Mouse (Mus musculus) heart, embryonic 14.5 days (tissue): ENCODE measurements around the gene Slc51a. TPM values are rescaled to one million over a fixed set of nuclear protein-coding genes. Genes with fewer than 3 reads are reported as not detected.
A peak's percentile ranks its signal among the peaks of the same experiment; 100 is the strongest.

ENCODE experiments used
- ATAC-seq: fragments of 200-750 bp; cut with Nextera tagmentation; 2 replicates; pipeline ENCODE4 v1.8.0; 2017; ENCODE audit warnings: low read depth, moderate TSS enrichment; ENCODE audit not compliant: insufficient number of reproducible peaks, insufficient read depth, low FRiP score
- H3K27ac ChIP-seq, 2 experiments: fragments of 200-500 bp in 1 of 2; fragments of 300-500 bp in 1 of 2; sonication (generic) in 1 of 2; replicated peaks in 1 of 2; 2 replicates each; pipeline ENCODE4 v1.5.1; 2012 to 2014; ENCODE audit warnings: low read depth in 2 of 2, low read length in 2 of 2, control low read depth in 1 of 2, mild to moderate bottlenecking in 1 of 2, mixed read lengths in 1 of 2; ENCODE audit not compliant: control insufficient read depth in 1 of 2, insufficient read depth in 1 of 2
- H3K27me3 ChIP-seq: fragments of 300-500 bp; sonication (generic); 2 replicates; pipeline ENCODE4 v1.6.1; 2014; ENCODE audit warnings: mild to moderate bottlenecking, low read length, control low read depth; ENCODE audit not compliant: control insufficient read depth, insufficient read depth
- H3K36me3 ChIP-seq: fragments of 300-500 bp; sonication (generic); 2 replicates; pipeline ENCODE4 v1.6.1; 2014; ENCODE audit warnings: mild to moderate bottlenecking, control low read depth, low read length, mixed read lengths; ENCODE audit not compliant: control insufficient read depth, insufficient read depth
- H3K4me1 ChIP-seq, 2 experiments: fragments of 200-500 bp in 1 of 2; fragments of 300-500 bp in 1 of 2; sonication (generic) in 1 of 2; 2 replicates each; pipeline ENCODE4 v1.6.1; 2012 to 2014; ENCODE audit warnings: low read length in 2 of 2, control low read depth in 1 of 2, mixed read lengths in 1 of 2; ENCODE audit not compliant: control insufficient read depth in 2 of 2, insufficient read depth in 2 of 2
- H3K4me2 ChIP-seq: fragments of 300-500 bp; sonication (generic); 2 replicates; pipeline ENCODE4 v1.6.1; 2014; ENCODE audit warnings: mild to moderate bottlenecking, low read length
- H3K4me3 ChIP-seq, 2 experiments: fragments of 200-500 bp in 1 of 2; fragments of 300-500 bp in 1 of 2; sonication (generic) in 1 of 2; 2 replicates each; pipeline ENCODE4 v1.5.1; 2012 to 2014; ENCODE audit warnings: low read length in 2 of 2, mild to moderate bottlenecking in 2 of 2, control low read depth in 1 of 2, low read depth in 1 of 2, moderate library complexity in 1 of 2; ENCODE audit not compliant: control insufficient read depth in 1 of 2, insufficient read depth in 1 of 2
- H3K9ac ChIP-seq: fragments of 300-500 bp; sonication (generic); 2 replicates; pipeline ENCODE4 v1.6.1; 2014; ENCODE audit warnings: mild to moderate bottlenecking, low read length
- H3K9me3 ChIP-seq: fragments of 300-500 bp; sonication (generic); 2 replicates; pipeline ENCODE4 v1.6.1; 2016; ENCODE audit warnings: low read length, control low read depth; ENCODE audit not compliant: control insufficient read depth
- WGBS: fragments of 180-500 bp; shearing (Covaris S2); extraction: QIAGEN DNeasy Blood & Tissue Kit; methylation state at CpG from one replicate; pipeline ENCODE4 v1.1.7; 2014; 5-methylcytosine and 5-hydroxymethylcytosine counted together
- polyA plus RNA-seq: library from polyadenylated mRNA; unstranded; fragments of >200 nt; fragmentation: Nextera tagmentation; extraction: Ambion mirVana; gene quantifications from 2 replicates; pipeline ENCODE4 v1.2.1, GENCODE M21; 2014

Gene Slc51a
- polyA plus RNA-seq, 1 experiment from 2014 or later, result 1.4 TPM

DNA sequence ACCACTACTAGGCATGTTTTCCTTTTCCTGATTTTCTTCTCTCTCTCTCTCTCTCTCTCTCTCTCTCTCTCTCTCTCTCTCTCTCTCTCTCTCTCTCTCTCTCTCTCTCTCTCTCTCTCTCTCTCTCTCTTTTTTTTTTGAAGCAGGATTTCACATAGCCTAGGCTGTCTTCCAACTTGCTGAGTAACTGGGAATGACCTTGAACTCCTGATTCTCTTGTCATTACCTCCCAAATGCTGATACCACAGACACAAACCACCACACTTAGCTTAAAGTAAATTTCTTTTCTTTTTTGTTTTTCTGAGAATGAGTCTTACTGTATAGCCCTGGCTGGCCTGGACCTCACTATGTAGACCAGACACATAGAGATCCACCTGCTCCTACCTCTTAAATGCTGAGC lies 53.0 kb downstream of the Slc51a start:
- no peaks in the 10 kb centered on the region for H3K9me3 ChIP-seq
- no peak overlapping the region for H3K9ac ChIP-seq
- H3K4me3 ChIP-seq, result no peak overlapping the region
- no peak overlapping the region for H3K4me2 ChIP-seq
- H3K36me3 ChIP-seq, result peaks cover 6% of the 10 kb centered on the region; the same call in 1 of the 2 replicates
- ATAC-seq, result no peak
- H3K27me3 ChIP-seq, result no peaks in the 10 kb centered on the region
- no peak overlapping the region for H3K27ac ChIP-seq
- H3K4me1 ChIP-seq, result peaks cover 5 to 16% of the 10 kb centered on the region in 2 experiments

- Histone ChIP-seq H3K9me3 (no peaks in the 10 kb centered on the region), H3K36me3 (peaks cover 6% of the 10 kb centered on the region; the same call in 1 of the 2 replicates), H3K4me3 (no peak overlapping the region), H3K4me2 (peak overlapping the region; percentile 33), H3K4me1 (peaks cover 5 to 19% of the 10 kb centered on the region in 2 experiments), H3K27me3 (no peaks in the 10 kb centered on the region), H3K27ac (no peak overlapping the region; a peak in 1 of 4 replicates), H3K9ac (peak overlapping the region; percentile 23; the same call in 1 of the 2 replicates)
- no peak for ATAC-seq
- WGBS, result 25% methylated on average over 6 of the region's 6 CpGs
These were observed 53.6 kb downstream of the Slc51a start for GRCm38 (mm10) chr16:32434066-32434465.

DNA sequence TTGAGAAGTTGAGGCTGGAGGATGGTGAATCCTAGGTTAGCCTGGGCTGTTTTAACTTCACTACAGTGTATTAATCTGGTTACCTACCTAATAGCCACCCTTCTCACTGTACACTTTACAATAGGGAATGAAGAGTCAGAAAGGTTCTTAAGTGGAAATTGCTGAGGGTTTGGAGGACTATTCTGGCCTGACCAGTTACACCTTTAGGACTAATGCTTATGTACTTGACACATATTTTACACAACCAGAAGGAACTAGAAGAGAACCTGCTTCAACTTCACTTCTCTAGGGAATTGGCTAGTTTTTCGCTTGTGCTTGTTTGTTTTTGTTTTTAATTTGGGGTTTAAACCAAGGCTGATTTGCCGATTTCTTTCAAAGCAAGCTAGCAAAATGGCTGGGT lies 54.5 kb downstream of the Slc51a start:
- Histone ChIP-seq H3K9me3 (no peaks in the 10 kb centered on the region), H3K4me2 (no peak overlapping the region), H3K27me3 (no peaks in the 10 kb centered on the region), H3K36me3 (peaks cover 6% of the 10 kb centered on the region; the same call in 1 of the 2 replicates), H3K27ac (no peak overlapping the region), H3K9ac (no peak overlapping the region), H3K4me1 (peaks cover 5 to 19% of the 10 kb centered on the region in 2 experiments), H3K4me3 (no peak overlapping the region)
- 85% methylated on average over 2 of the region's 2 CpGs for WGBS
- ATAC-seq, result no peak

GRCm38 (mm10) chr16:32431926-32432325 lies 55.8 kb downstream of the Slc51a start:
- no peaks in the 10 kb centered on the region for H3K9me3 ChIP-seq
- H3K4me1 ChIP-seq, result peaks cover 5 to 19% of the 10 kb centered on the region in 2 experiments
- peak overlapping the region; percentile 77 for H3K4me2 ChIP-seq
- no peak overlapping the region for H3K27ac ChIP-seq
- H3K9ac ChIP-seq, result peak overlapping the region; percentile 89
- H3K27me3 ChIP-seq, result no peaks in the 10 kb centered on the region
- H3K4me3 ChIP-seq, result peak overlapping the region in 1 of 2 experiments; percentile 79; a peak in 2 of 4 replicates
- ATAC-seq, result no peak
- 0 out of 2 replicates have a peak, but pooled peaks cover under 1% of the 10 kb centered on the region for H3K36me3 ChIP-seq
- 93% methylated on average over 1 of the region's 1 CpGs for WGBS

DNA sequence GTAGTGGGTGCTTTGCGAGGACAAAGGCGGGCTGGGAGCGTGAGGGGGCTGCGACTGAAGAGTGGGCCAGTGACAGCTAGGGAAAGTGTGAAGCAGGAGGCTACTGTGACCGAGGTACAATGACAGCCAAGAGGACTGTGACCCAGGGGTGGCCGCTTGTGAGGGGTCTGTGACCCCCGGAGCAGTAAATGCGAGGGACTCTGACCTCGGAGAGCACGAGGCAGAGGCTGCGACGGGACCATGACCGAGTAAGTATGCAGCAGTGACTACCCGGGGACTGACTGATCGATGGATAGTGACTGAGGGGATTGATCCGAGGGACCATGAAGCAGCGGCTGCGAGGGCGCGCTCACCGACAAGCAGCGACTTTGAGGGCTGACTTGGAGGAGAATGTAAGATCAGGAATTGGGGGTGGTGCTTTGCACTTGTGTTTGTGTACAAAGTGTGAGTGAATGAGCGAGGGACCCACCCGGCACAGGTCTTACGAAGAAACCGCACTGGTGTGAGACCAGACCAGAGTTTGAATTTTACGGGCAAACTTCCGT lies 56.6 kb downstream of the Slc51a start:
- peak overlapping the region; percentile 67 to 87 for H3K27ac ChIP-seq
- no peaks in the 10 kb centered on the region for H3K9me3 ChIP-seq
- peaks cover 5 to 19% of the 10 kb centered on the region in 2 experiments for H3K4me1 ChIP-seq
- WGBS, result under 1% methylated on average over 28 of the region's 28 CpGs
- peak; percentile 38 for ATAC-seq
- peak overlapping the region; percentile 89 for H3K9ac ChIP-seq
- H3K36me3 ChIP-seq, result no peaks in the 10 kb centered on the region
- peak overlapping the region; percentile 68 to 79 for H3K4me3 ChIP-seq
- H3K27me3 ChIP-seq, result no peaks in the 10 kb centered on the region
- H3K4me2 ChIP-seq, result peak overlapping the region; percentile 77

- Histone ChIP-seq H3K4me3 (peak within 1 kb of the TSS; percentile 68 to 79), H3K9ac (peak within 1 kb of the TSS; percentile 89), H3K4me2 (peak within 1 kb of the TSS; percentile 77), H3K27me3 (no peaks in the 10 kb centered on the region), H3K36me3 (no peaks in the 10 kb centered on the region), H3K27ac (peak within 1 kb of the TSS; percentile 84 to 87), H3K4me1 (peaks cover 5 to 19% of the 10 kb centered on the region in 2 experiments), H3K9me3 (no peaks in the 10 kb centered on the region)
- peak; percentile 96 for ATAC-seq
- WGBS, result under 1% methylated on average over 54 of the region's 54 CpGs
These were observed 57.1 kb downstream of the Slc51a start, which contains the start of gene Pcyt1a for GRCm38 (mm10) chr16:32430474-32431046. Gene Pcyt1a (plus strand): TSS chr16:32430921.

- Histone ChIP-seq H3K4me1 (peaks cover 5 to 14% of the 10 kb centered on the region in 2 experiments), H3K36me3 (no peaks in the 10 kb centered on the region), H3K9me3 (no peaks in the 10 kb centered on the region), H3K27ac (no peak overlapping the region), H3K4me3 (no peak overlapping the region), H3K27me3 (no peaks in the 10 kb centered on the region), H3K4me2 (no peak overlapping the region), H3K9ac (no peak overlapping the region)
- 81% methylated on average over 3 of the region's 3 CpGs for WGBS
- no peak for ATAC-seq
These were observed 60.2 kb downstream of the Slc51a start for GRCm38 (mm10) chr16:32427506-32427905.
